Mouse (Mus musculus) erythroblast, embryonic 14.5 days (primary cell): ENCODE results near the gene Prm1.

ENCODE experiments used
- GATA1 ChIP-seq: IDR thresholded peaks from 2 replicates; pipeline ENCODE4 v1.6.1; 2012; ENCODE audit warnings: low read length, inconsistent platforms, mixed read lengths
- TAL1 ChIP-seq: IDR thresholded peaks from 3 replicates; pipeline ENCODE4 v1.6.1; 2012; ENCODE audit warnings: low read length, inconsistent platforms, mixed read lengths

DNA sequence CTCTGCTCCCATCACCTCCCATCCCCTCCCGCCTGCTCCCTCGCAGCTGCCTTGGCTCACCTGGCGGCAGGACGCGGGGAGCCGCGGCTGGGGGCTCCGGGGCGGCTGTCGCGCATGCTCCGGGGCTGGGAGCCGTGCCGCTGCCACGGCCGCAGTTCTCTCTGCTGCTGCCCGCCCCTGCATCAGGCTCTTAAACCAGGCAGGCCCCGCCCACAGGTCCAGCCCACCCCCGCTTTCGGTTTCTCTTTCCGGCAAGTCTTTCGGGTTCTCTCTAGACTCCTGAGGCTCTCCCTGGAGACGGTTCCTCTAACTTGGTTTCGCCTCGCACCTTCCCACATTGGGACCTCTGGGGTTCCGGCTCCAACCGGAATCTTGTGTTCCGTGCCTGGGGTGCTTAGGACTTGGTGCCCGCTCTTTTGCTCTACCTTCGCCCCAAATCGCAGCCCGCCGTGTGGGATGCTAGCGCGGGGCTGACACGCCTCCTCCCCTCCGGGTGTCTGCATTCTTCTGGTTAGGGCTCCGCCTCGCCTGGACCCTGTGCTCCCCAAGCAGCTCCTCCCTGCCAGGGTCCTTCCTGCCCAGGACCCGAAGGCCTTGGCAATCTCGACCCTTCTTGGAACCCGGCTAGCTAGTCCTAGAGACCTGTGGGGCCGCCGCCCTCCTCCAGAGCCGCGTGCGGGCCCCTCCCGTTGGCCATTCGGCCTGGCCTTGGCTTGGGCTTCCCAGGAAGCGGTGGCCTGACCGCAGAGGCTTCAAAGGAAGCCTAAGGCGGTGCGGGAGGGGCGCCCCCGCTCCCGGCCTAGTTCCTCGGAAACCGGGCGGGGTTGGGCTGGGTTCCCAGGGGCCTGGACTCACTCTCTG is 20.0 kb downstream of the Prm1 start, which contains the start of gene Socs1:
- TF ChIP-seq GATA1 (no peak), TAL1 (no peak)
